Mouse (Mus musculus) hindbrain, embryonic 14.5 days (tissue): ENCODE results near the gene Clasp2. TPM values are rescaled to one million over a fixed set of nuclear protein-coding genes. Genes with fewer than 3 reads are reported as not detected.
"Not testable (repeated sequence)": the region's sequence is repeated elsewhere in the genome, so short reads cannot be mapped to it uniquely, and the experiment has no call there.

ENCODE experiments used
- ATAC-seq: fragments of 200-750 bp; cut with Nextera tagmentation; 2 replicates; pipeline ENCODE4 v1.8.0; 2017; ENCODE audit warnings: moderate number of reproducible peaks, mild to moderate bottlenecking, moderate TSS enrichment, moderate library complexity; ENCODE audit not compliant: low FRiP score
- DNase-seq: peaks from one replicate; pipeline ENCODE4 v3.0.0-alpha.2; 2015; ENCODE audit warnings: low spot score
- H3K27ac ChIP-seq: fragments of 300-500 bp; sonication (generic); 2 replicates; pipeline ENCODE4 v1.5.1; 2014; ENCODE audit warnings: mild to moderate bottlenecking, moderate library complexity
- H3K27me3 ChIP-seq: fragments of 300-500 bp; sonication (generic); 2 replicates; pipeline ENCODE4 v1.6.1; 2014; ENCODE audit warnings: mild to moderate bottlenecking, low read length, mixed read lengths; ENCODE audit not compliant: control insufficient read depth, insufficient read depth
- H3K36me3 ChIP-seq: fragments of 300-500 bp; sonication (generic); replicated peaks from 2 replicates; pipeline ENCODE4 v1.6.1; 2014; ENCODE audit not compliant: control insufficient read depth, insufficient read depth
- H3K4me1 ChIP-seq: fragments of 300-500 bp; sonication (generic); replicated peaks from 2 replicates; pipeline ENCODE4 v1.6.1; 2014; ENCODE audit warnings: antibody characterized with exemption, low read length, mixed read lengths; ENCODE audit not compliant: control insufficient read depth, insufficient read depth
- H3K4me2 ChIP-seq: fragments of 300-500 bp; sonication (generic); replicated peaks from 2 replicates; pipeline ENCODE4 v1.6.1; 2014; ENCODE audit warnings: mild to moderate bottlenecking, moderate library complexity
- H3K4me3 ChIP-seq: fragments of 300-500 bp; sonication (generic); replicated peaks from 2 replicates; pipeline ENCODE4 v1.5.1; 2014; ENCODE audit warnings: mild to moderate bottlenecking, low read length
- H3K9ac ChIP-seq: fragments of 300-500 bp; sonication (generic); 2 replicates; pipeline ENCODE4 v1.6.1; 2014
- H3K9me3 ChIP-seq: fragments of 300-500 bp; sonication (generic); 2 replicates; pipeline ENCODE4 v1.6.1; 2016; ENCODE audit warnings: low read length; ENCODE audit not compliant: control insufficient read depth
- WGBS: fragments of 180-500 bp; shearing (Covaris S2); extraction: QIAGEN DNeasy Blood & Tissue Kit; methylation state at CpG from one replicate; pipeline ENCODE4 v1.1.7; 2014; 5-methylcytosine and 5-hydroxymethylcytosine counted together
- polyA plus RNA-seq: library from polyadenylated mRNA; unstranded; fragments of >200 nt; fragmentation: Nextera tagmentation; extraction: Ambion mirVana; gene quantifications from 2 replicates; pipeline ENCODE4 v1.2.1, GENCODE M21; 2014

The Clasp2 gene
- polyA plus RNA-seq, 1 experiment from 2014 or later: 154 TPM

GRCm38 (mm10) chr9:113859420-113859819 is 118.1 kb downstream of the Clasp2 start:
- 93% methylated on average over 5 of the region's 5 CpGs for WGBS
- ATAC-seq: no peak
- Histone ChIP-seq H3K36me3 (peaks cover 80% of the 10 kb centered on the region), H3K9ac (no peak overlapping the region), H3K4me1 (no peaks in the 10 kb centered on the region), H3K27me3 (no peaks in the 10 kb centered on the region), H3K9me3 (no peaks in the 10 kb centered on the region), H3K4me3 (no peak overlapping the region), H3K27ac (no peak overlapping the region), H3K4me2 (no peak overlapping the region)
- DNase-seq: no peak

- Histone ChIP-seq H3K4me1 (no peaks in the 10 kb centered on the region), H3K9me3 (no peaks in the 10 kb centered on the region), H3K36me3 (peaks cover 83% of the 10 kb centered on the region), H3K27me3 (no peaks in the 10 kb centered on the region), H3K9ac (no peak overlapping the region), H3K4me2 (no peak overlapping the region), H3K4me3 (no peak overlapping the region), H3K27ac (no peak overlapping the region)
- 94% methylated on average over 5 of the region's 5 CpGs for WGBS
- ATAC-seq: no peak
- no peak for DNase-seq
Observed at GRCm38 (mm10) chr9:113863370-113863999, 122.2 kb downstream of the Clasp2 start.

GRCm38 (mm10) chr9:113867951-113868350 is 126.7 kb downstream of the Clasp2 start:
- Histone ChIP-seq H3K4me3 (no peak overlapping the region), H3K4me1 (no peaks in the 10 kb centered on the region), H3K27me3 (no peaks in the 10 kb centered on the region), H3K36me3 (peaks cover 95% of the 10 kb centered on the region), H3K4me2 (no peak overlapping the region), H3K9me3 (no peaks in the 10 kb centered on the region), H3K9ac (no peak overlapping the region), H3K27ac (no peak overlapping the region)
- ATAC-seq: no peak
- no peak for DNase-seq
- WGBS: 92% methylated on average over 5 of the region's 5 CpGs

GRCm38 (mm10) chr9:113894903-113895302 is 153.6 kb downstream of the Clasp2 start:
- no peak overlapping the region for H3K9ac ChIP-seq
- WGBS: 96% methylated on average over 3 of the region's 3 CpGs
- no peaks in the 10 kb centered on the region for H3K9me3 ChIP-seq
- ATAC-seq (no peak), DNase-seq (no peak)
- H3K36me3 ChIP-seq: peaks cover 93% of the 10 kb centered on the region
- H3K4me3 ChIP-seq: no peak overlapping the region
- no peaks in the 10 kb centered on the region for H3K27me3 ChIP-seq
- H3K4me2 ChIP-seq: no peak overlapping the region
- H3K4me1 ChIP-seq: no peaks in the 10 kb centered on the region
- H3K27ac ChIP-seq: no peak overlapping the region

- Histone ChIP-seq H3K27me3 (no peaks in the 10 kb centered on the region), H3K4me2 (no peak overlapping the region), H3K4me3 (no peak overlapping the region), H3K36me3 (peaks cover 98% of the 10 kb centered on the region), H3K9ac (no peak overlapping the region), H3K27ac (no peak overlapping the region), H3K4me1 (no peaks in the 10 kb centered on the region), H3K9me3 (no peaks in the 10 kb centered on the region)
- DNase-seq (no peak), ATAC-seq (no peak)
- WGBS: 86% methylated on average over 4 of the region's 4 CpGs
Observed at GRCm38 (mm10) chr9:113903136-113903535, 161.9 kb downstream of the Clasp2 start.

- not testable (repeated sequence) for DNase-seq, H3K4me3 ChIP-seq, H3K9ac ChIP-seq, ATAC-seq, H3K4me1 ChIP-seq, H3K27me3 ChIP-seq, H3K27ac ChIP-seq, H3K4me2 ChIP-seq, H3K9me3 ChIP-seq
- peaks cover 96% of the 10 kb centered on the region for H3K36me3 ChIP-seq
- WGBS: 98% methylated on average over 6 of the region's 6 CpGs
Observed at GRCm38 (mm10) chr9:113904315-113904714, 163.0 kb downstream of the Clasp2 start.

- H3K9me3 ChIP-seq: no peaks in the 10 kb centered on the region
- no peak overlapping the region for H3K4me2 ChIP-seq
- H3K27me3 ChIP-seq: no peaks in the 10 kb centered on the region
- no peak overlapping the region for H3K4me3 ChIP-seq
- no peak overlapping the region for H3K27ac ChIP-seq
- no peak for DNase-seq
- 98% methylated on average over 5 of the region's 5 CpGs for WGBS
- H3K4me1 ChIP-seq: no peaks in the 10 kb centered on the region
- no peak for ATAC-seq
- peaks cover 83% of the 10 kb centered on the region for H3K36me3 ChIP-seq
- H3K9ac ChIP-seq: no peak overlapping the region
Observed at GRCm38 (mm10) chr9:113915789-113916188, 174.5 kb downstream of the Clasp2 start.

- 95% methylated on average over 5 of the region's 5 CpGs for WGBS
- H3K9ac ChIP-seq: no peak overlapping the region
- no peaks in the 10 kb centered on the region for H3K9me3 ChIP-seq
- H3K27ac ChIP-seq: no peak overlapping the region
- H3K4me1 ChIP-seq: no peaks in the 10 kb centered on the region
- no peaks in the 10 kb centered on the region for H3K27me3 ChIP-seq
- no peak for DNase-seq
- no peak overlapping the region for H3K4me3 ChIP-seq
- no peak for ATAC-seq
- H3K36me3 ChIP-seq: peaks cover 70% of the 10 kb centered on the region
- no peak overlapping the region for H3K4me2 ChIP-seq
Observed at GRCm38 (mm10) chr9:113922677-113923076, 181.4 kb downstream of the Clasp2 start.

- Histone ChIP-seq H3K36me3 (peaks cover 52% of the 10 kb centered on the region), H3K9ac (no peak overlapping the region), H3K27ac (no peak overlapping the region), H3K4me3 (no peak overlapping the region), H3K27me3 (no peaks in the 10 kb centered on the region), H3K4me2 (no peak overlapping the region), H3K4me1 (0 out of 2 replicates have a peak, but pooled peaks cover under 1% of the 10 kb centered on the region), H3K9me3 (no peaks in the 10 kb centered on the region)
- 90% methylated on average over 5 of the region's 5 CpGs for WGBS
- DNase-seq (no peak), ATAC-seq (no peak)
Observed at GRCm38 (mm10) chr9:113924883-113925282, 183.6 kb downstream of the Clasp2 start.

GRCm38 (mm10) chr9:113928591-113928990 is 187.3 kb downstream of the Clasp2 start:
- H3K36me3 ChIP-seq: peaks cover 23% of the 10 kb centered on the region; the same call in 1 of the 2 replicates
- no peaks in the 10 kb centered on the region for H3K9me3 ChIP-seq
- WGBS: 90% methylated on average over 4 of the region's 4 CpGs
- H3K9ac ChIP-seq: no peak overlapping the region
- H3K4me3 ChIP-seq: no peak overlapping the region
- H3K27ac ChIP-seq: no peak overlapping the region
- ATAC-seq (no peak), DNase-seq (no peak)
- H3K4me1 ChIP-seq: peaks cover 22% of the 10 kb centered on the region
- H3K4me2 ChIP-seq: no peak overlapping the region
- no peaks in the 10 kb centered on the region for H3K27me3 ChIP-seq
